In genomic region chr8:34689825-34690493, GRCm38 (mm10) we compare ENCODE assay signal across 7 mouse cellular contexts.
DNase-seq lines count a peak whose midpoint lies in the region; ATAC-seq and TF ChIP-seq lines count a peak whose summit lies in the region.

No protein-coding gene starts in this region.

- H3K4me2 ChIP-seq in forebrain, embryonic 12.5 days = peak overlapping the region; percentile 47
- H3K4me2 ChIP-seq in limb, embryonic 12.5 days = peak overlapping the region; percentile 54
- H3K4me2 ChIP-seq in midbrain, embryonic 14.5 days (ENCODE audit: low read length) = peak overlapping the region; percentile 37

- H3K36me3 ChIP-seq in forebrain, embryonic 12.5 days (replicated peaks) = no peaks in the 10 kb centered on the region
- no peaks in the 10 kb centered on the region for H3K36me3 ChIP-seq in limb, embryonic 12.5 days
- no peaks in the 10 kb centered on the region for H3K36me3 ChIP-seq in midbrain, embryonic 14.5 days (ENCODE audit: control insufficient read depth, insufficient read depth, low read length)

- ATAC-seq in forebrain, embryonic 12.5 days (ENCODE audit: low FRiP score) = no peak
- ATAC-seq in limb, embryonic 12.5 days (ENCODE audit: insufficient number of reproducible peaks, insufficient read depth, low FRiP score, low TSS enrichment, low read depth) = no peak
- no peak for ATAC-seq in midbrain, embryonic 14.5 days (ENCODE audit: low FRiP score, low TSS enrichment)

- TF ChIP-seq POLR2A in bone marrow, adult 2 months (IDR thresholded peaks at IDR 0.05; ENCODE audit: borderline replicate concordance, control insufficient read depth, low read depth, low read length) = no peak

- H3K9ac ChIP-seq in forebrain, embryonic 12.5 days = no peak overlapping the region
- H3K9ac ChIP-seq in limb, embryonic 12.5 days (replicated peaks) = no peak overlapping the region
- H3K9ac ChIP-seq in midbrain, embryonic 14.5 days (replicated peaks; ENCODE audit: low read length) = no peak overlapping the region

- H3K4me1 ChIP-seq in bone marrow, adult 2 months (ENCODE audit: control insufficient read depth, insufficient read depth, low read length) = peaks cover 2% of the 10 kb centered on the region
- H3K4me1 ChIP-seq in forebrain, embryonic 12.5 days = peaks cover 20% of the 10 kb centered on the region
- H3K4me1 ChIP-seq in limb, embryonic 12.5 days (replicated peaks) = peaks cover 15% of the 10 kb centered on the region
- H3K4me1 ChIP-seq in midbrain, embryonic 14.5 days (ENCODE audit: control insufficient read depth, insufficient read depth, low read length) = peaks cover 11% of the 10 kb centered on the region

- DNase-seq in midbrain, embryonic 14.5 days = no peak
- no peak for DNase-seq in urinary bladder, adult 18-20 months (ENCODE audit: low spot score in 2 of 2)
- no peak for DNase-seq in frontal cortex, postnatal 14 days (ENCODE audit: low spot score in 2 of 2)
- no peak for DNase-seq in frontal cortex, postnatal 25 days (ENCODE audit: low spot score in 2 of 2)

- WGBS in bone marrow, adult 2 months = 12% methylated on average over 9 of the region's 9 CpGs
- WGBS in forebrain, embryonic 12.5 days = 12% methylated on average over 9 of the region's 9 CpGs
- WGBS in limb, embryonic 12.5 days = 12% methylated on average over 9 of the region's 9 CpGs
- 9% methylated on average over 9 of the region's 9 CpGs for WGBS in midbrain, embryonic 14.5 days

- H3K27ac ChIP-seq in bone marrow, adult 2 months (ENCODE audit: control insufficient read depth, insufficient read depth, low read depth, low read length, poor library complexity) = peak overlapping the region; percentile 2; the same call in 1 of the 2 replicates
- no peak overlapping the region for H3K27ac ChIP-seq in forebrain, embryonic 12.5 days
- no peak overlapping the region for H3K27ac ChIP-seq in limb, embryonic 12.5 days
- no peak overlapping the region for H3K27ac ChIP-seq in midbrain, embryonic 14.5 days (replicated peaks; ENCODE audit: low read depth, low read length)

- peaks cover 16% of the 10 kb centered on the region for H3K27me3 ChIP-seq in forebrain, embryonic 12.5 days
- H3K27me3 ChIP-seq in limb, embryonic 12.5 days = peaks cover 11% of the 10 kb centered on the region
- H3K27me3 ChIP-seq in midbrain, embryonic 14.5 days (ENCODE audit: control insufficient read depth, insufficient read depth, low read length) = no peaks in the 10 kb centered on the region

- TF ChIP-seq CTCF in bone marrow, adult 2 months (IDR thresholded peaks at IDR 0.05; ENCODE audit: control insufficient read depth, insufficient read depth, low read length) = no peak

- H3K4me3 ChIP-seq in bone marrow, adult 2 months (replicated peaks; ENCODE audit: control insufficient read depth, low read depth, low read length) = peak overlapping the region; percentile 60
- H3K4me3 ChIP-seq in forebrain, embryonic 12.5 days (replicated peaks) = no peak overlapping the region
- H3K4me3 ChIP-seq in limb, embryonic 12.5 days (replicated peaks) = peak overlapping the region; percentile 24
- no peak overlapping the region for H3K4me3 ChIP-seq in midbrain, embryonic 14.5 days (replicated peaks; ENCODE audit: low read depth, low read length)

- no peaks in the 10 kb centered on the region for H3K9me3 ChIP-seq in forebrain, embryonic 12.5 days
- no peaks in the 10 kb centered on the region for H3K9me3 ChIP-seq in limb, embryonic 12.5 days
- H3K9me3 ChIP-seq in midbrain, embryonic 14.5 days (ENCODE audit: control insufficient read depth, low read length) = no peaks in the 10 kb centered on the region

Comparison
In these comparisons a context has a peak if more than half of its experiments do, and no peak if none do; other contexts are left out.
1. H3K4me3 ChIP-seq: peak in bone marrow, adult 2 months (single experiment) and limb, embryonic 12.5 days (single experiment); none in forebrain, embryonic 12.5 days (single experiment) and midbrain, embryonic 14.5 days (single experiment).
2. Peak in every context shown above with its lines, with median percentiles within 50 percentile points of each other: H3K4me2 ChIP-seq.